Mouse (Mus musculus): ENCODE results near the gene Sirt6.

Gene Sirt6

GRCm38 (mm10) chr10:81626101-81626993 is 1.2 kb downstream of the Sirt6 start:
- DNase-seq (ENCODE audit: low read depth, low spot score), result peak; percentile 68

DNA sequence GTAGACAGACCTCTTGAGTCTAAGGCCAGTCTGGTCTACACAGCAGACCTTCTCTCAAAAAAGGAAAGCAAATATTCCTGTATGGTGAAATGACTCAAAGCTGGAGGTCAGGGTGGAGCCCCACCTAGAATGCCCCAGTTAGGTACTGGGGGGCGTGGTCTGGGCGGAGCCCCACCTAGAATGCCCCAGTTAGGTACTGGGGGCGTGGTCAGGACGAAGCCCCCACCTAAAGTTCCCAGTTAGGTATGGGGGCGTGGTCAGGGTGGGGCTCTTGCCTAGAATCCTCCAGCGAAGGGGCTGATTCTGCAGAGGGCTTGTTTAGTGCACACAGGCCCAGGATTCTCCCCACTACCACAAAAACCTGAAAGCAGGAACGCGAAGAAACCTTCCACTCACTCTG is 4.2 kb downstream of the Sirt6 start:
- peak; percentile 36 for DNase-seq (ENCODE audit: low read depth, low spot score)

DNA sequence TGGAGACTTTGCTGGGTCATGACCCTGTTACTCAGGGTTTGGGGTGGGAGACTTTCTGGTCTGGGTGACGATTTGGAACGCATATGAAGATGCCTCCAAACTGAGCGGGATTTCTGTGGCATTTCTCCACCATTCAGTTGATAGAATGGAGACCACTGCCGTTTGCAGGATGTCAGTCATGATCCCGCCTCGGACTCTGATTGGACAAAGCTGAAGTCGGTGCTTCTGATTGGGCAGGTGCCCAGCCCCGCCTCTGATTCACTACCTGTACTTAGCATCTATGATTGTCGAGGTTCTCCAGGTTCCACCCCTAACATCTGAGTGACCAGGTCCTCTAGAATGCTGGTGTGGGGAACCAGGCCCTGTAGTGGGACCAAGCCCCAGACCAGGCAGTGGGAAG is 6.8 kb downstream of the Sirt6 start:
- no peak for DNase-seq (ENCODE audit: low read depth, low spot score)

- no peak for DNase-seq (ENCODE audit: low read depth, low spot score)
Observed at GRCm38 (mm10) chr10:81619976-81620375, 7.6 kb downstream of the Sirt6 start.

DNA sequence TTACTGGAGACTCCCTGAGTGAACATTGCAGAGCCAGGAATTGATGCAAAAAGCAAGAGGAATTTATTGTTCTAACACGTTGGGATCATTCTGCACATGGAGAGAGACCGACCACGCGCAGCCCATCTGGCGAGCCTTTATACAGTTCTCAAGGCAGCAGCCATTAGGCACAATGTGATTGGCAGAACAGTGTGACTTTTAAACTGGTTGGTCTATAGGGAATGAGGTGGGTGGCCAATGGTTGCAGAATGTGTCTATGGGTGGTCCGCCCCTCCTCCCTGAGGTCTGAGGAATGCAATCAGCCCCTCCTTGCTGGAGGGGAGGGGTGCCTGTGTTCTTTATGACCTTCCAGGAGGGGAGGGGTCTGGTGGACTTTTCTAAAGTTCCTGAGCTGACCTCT is 12.1 kb downstream of the Sirt6 start:
- DNase-seq (ENCODE audit: low read depth, low spot score), result no peak

GRCm38 (mm10) chr10:81612779-81613178 is 14.8 kb downstream of the Sirt6 start:
- no peak for DNase-seq (ENCODE audit: low read depth, low spot score)

DNA sequence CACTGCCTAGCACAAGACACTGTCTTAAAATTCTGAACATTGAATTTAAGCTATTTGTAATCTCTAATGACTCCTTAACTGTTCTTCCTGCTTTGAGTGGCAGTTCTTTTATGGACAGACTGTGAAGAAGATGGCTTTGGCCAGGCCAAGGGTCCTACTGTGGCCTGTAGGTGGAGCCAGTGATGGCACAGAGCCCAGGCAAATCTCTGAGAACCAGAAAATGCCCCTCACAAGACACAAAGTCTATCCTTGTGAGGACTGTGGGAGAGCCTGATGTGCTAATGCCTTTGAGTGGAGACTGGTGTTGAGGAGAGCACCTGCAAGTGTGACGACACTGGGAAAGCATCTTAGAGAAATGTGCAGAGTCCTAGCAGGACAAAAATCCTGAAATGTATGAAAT is 19.3 kb downstream of the Sirt6 start:
- peak; percentile 44 for DNase-seq (ENCODE audit: low read depth, low spot score)

- peak; percentile 99 for DNase-seq (ENCODE audit: low read depth, low spot score)
Observed at GRCm38 (mm10) chr10:81605974-81606751, 21.4 kb downstream of the Sirt6 start, which contains the start of gene BC025920. Gene BC025920 (plus strand): TSS chr10:81606270.

GRCm38 (mm10) chr10:81605666-81605973 is 22.0 kb downstream of the Sirt6 start:
- no peak for DNase-seq (ENCODE audit: low read depth, low spot score)

GRCm38 (mm10) chr10:81604968-81605665 is 22.5 kb downstream of the Sirt6 start:
- DNase-seq (ENCODE audit: low read depth, low spot score), result peak; percentile 94

- DNase-seq (ENCODE audit: low read depth, low spot score), result no peak
Observed at GRCm38 (mm10) chr10:81604019-81604967, 23.3 kb downstream of the Sirt6 start.

DNA sequence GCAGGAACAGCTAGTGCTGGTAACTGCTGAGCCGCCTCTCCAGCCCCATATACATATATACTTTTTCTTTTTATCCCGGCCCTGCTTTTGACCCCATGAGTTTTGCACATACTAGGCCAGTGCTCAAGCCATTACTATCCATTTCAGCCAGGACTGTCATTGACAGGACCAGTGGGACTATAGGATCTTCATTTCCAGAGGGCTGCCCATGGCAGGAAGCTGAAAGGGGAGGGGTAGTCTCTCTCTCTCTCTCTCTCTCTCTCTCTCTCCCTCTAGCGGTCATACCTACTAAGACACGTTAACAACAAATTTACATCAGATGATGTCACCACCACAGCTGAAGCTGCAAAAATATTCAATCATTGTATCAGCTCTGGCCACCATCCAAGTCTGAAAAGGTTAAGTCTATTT is 24.9 kb downstream of the Sirt6 start:
- peak; percentile 85 for DNase-seq (ENCODE audit: low read depth, low spot score)

GRCm38 (mm10) chr10:81601396-81601905 is 26.1 kb downstream of the Sirt6 start:
- DNase-seq (ENCODE audit: low read depth, low spot score), result no peak

DNA sequence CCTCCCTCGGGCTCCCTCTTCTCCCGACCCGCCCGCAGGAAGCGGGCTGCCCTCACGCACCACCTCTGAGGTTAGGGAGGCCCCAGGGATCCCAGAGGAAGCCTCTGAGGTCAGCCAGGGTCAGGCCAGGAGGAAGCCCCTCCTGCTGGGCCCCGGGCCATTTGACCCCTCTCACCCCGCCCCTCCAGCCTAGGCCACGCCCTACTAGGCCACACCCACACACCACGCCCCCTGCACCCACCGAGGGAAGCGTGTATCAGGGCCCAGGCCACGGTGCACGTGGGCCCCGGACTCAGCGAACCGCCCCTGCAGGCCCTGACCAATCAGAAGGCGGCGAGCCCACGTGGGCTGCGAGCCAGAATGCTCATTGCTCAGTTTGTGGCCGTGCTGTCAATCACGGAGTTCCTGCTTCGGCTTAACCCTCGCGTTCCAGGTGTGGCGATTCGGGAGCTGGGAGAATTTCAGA is 26.8 kb downstream of the Sirt6 start, which contains the start of gene Tle6:
TSS of gene Tle6 (minus strand) at position 336 of the 466 bp plus-strand sequence.
- DNase-seq (ENCODE audit: low read depth, low spot score), result peak; percentile 99

- DNase-seq (ENCODE audit: low read depth, low spot score), result no peak
Observed at GRCm38 (mm10) chr10:81600096-81600495, 27.5 kb downstream of the Sirt6 start.

- no peak for DNase-seq (ENCODE audit: low read depth, low spot score)
Observed at GRCm38 (mm10) chr10:81599630-81600029, 28.0 kb downstream of the Sirt6 start.

DNA sequence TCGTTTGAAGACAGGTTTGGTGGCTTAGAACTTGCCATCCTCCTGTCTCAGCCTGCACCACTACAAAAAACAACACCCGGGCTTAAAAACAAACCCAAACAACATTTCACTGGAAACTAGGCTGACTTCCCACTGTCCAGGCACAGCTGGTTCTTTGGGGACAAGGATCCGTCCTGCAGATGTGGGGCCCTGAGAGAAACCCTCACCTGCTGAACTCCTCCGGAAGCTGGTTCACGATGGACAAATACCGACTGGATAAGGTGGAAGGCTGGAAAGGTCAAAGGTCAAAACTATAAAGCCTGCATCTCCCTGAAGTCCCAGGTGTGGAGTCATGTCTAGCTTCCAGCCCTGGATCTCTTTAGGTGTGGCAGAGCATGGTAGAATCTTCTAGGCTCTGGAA is 28.7 kb downstream of the Sirt6 start:
- DNase-seq (ENCODE audit: low read depth, low spot score), result no peak

DNA sequence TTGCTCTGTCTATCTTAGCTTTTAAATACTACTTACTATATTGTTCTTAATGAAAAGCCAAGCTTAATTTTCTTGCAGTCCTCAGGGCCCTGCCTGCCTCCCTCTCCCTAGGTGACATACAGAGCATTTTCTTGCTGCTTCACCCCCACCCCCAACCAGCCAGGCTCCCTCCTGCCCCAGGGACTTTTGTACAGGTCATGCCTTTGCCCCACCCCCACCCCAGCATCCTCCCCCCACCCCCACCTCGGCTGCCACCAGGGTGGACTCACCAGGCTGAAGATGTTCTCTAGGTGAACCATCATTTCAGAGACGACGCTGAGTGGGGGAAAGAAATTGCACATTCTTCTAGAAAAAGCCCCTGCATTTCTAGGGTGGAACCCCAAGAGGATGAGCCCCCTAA is 29.3 kb downstream of the Sirt6 start:
- DNase-seq (ENCODE audit: low read depth, low spot score), result no peak

- DNase-seq (ENCODE audit: low read depth, low spot score), result peak; percentile 42
Observed at GRCm38 (mm10) chr10:81597137-81597950, 30.3 kb downstream of the Sirt6 start.

DNA sequence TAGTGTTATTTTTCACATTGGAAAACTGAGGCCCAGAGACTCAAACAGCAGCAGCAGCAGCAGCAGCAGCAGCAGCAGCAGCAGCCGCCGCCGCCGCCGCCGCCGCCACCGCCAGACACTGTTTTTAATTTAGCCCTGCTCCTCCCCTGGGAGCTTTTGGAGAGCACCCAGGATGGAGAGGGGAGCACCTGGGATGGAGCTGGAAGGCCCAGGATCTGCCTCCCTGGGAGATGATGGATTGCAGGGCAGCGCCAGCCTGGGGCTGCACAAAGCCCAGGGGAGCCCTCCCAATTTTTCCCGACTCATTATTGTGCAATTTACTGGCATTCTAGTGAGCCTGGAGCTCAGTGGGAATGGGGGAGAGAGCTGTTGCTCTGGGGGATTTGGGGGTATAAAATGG is 31.0 kb downstream of the Sirt6 start:
- no peak for DNase-seq (ENCODE audit: low read depth, low spot score)
